Mouse (Mus musculus): Measurements from ENCODE around the gene Selenbp1.

- TF ChIP-seq EP300 (IDR thresholded peaks at IDR 0.05; ENCODE audit: insufficient read depth, low read depth, low read length) (no peak), CTCF (IDR thresholded peaks at IDR 0.05) (no peak), POLR2A (IDR thresholded peaks at IDR 0.05; ENCODE audit: insufficient read depth, low read depth, low read length) (no peak)
Observed at GRCm38 (mm10) chr3:94984312-94984711, 51.5 kb downstream of the Selenbp1 start.

All from heart, adult 2 months (tissue).